Mouse (Mus musculus): ENCODE measurements at regions not wholly inside any gene's neighbourhood (a gene's known extent, or its start where the extent isn't known, plus 50 kb on each side); places are given as distances from the start of the nearest gene placed in this dataset.
"Not testable (repeated sequence)": the region's sequence is repeated elsewhere in the genome, so short reads cannot be mapped to it uniquely, and the experiment has no call there.

GRCm38 (mm10) chr5:13847571-13847970 lies 56.2 kb downstream of the Speer3 start:
- Histone ChIP-seq H3K4me3 (ENCODE audit: insufficient read depth in 1 of 2, low read depth in 1 of 2, low read length in 2 of 2, poor library complexity in 1 of 2, severe bottlenecking in 1 of 2) (no peak overlapping the region), H3K9ac (ENCODE audit: insufficient read depth, low read depth, low read length, poor library complexity, severe bottlenecking) (no peak overlapping the region), H3K9me3 (ENCODE audit: control insufficient read depth, insufficient read depth, low read depth, low read length) (no peaks in the 10 kb centered on the region), H3K4me1 (ENCODE audit: control insufficient read depth in 2 of 2, insufficient read depth in 2 of 2, low read length in 2 of 2, poor library complexity in 1 of 2) (no peaks in the 10 kb centered on the region), H3K27ac (ENCODE audit: insufficient read depth, low read depth, low read length, poor library complexity, severe bottlenecking) (no peak overlapping the region), H3K36me3 (ENCODE audit: control insufficient read depth, insufficient read depth, low read length, poor library complexity, severe bottlenecking) (no peaks in the 10 kb centered on the region)
- DNase-seq (ENCODE audit: low read depth, low spot score), result no peak
- in situ Hi-C loops (cut with MboI; ENCODE audit: low sequenced_read_pairs in 2 of 2, unreplicated experiment in 2 of 2), result no loop called here
- no peak for TF ChIP-seq ZC3H11A (IDR thresholded peaks at IDR 0.05; ENCODE audit: borderline replicate concordance, low read depth, low read length)
- TF ChIP-seq HCFC1 (IDR thresholded peaks at IDR 0.05; ENCODE audit: borderline replicate concordance, insufficient read depth, low read length), result no peak
- no peak for TF ChIP-seq ZNF384 (IDR thresholded peaks at IDR 0.05; ENCODE audit: low read depth, low read length)
- TF ChIP-seq CHD2 (IDR thresholded peaks at IDR 0.05; ENCODE audit: low read depth, low read length), result no peak
- no peak for TF ChIP-seq MAFK (IDR thresholded peaks at IDR 0.05; ENCODE audit: insufficient read depth, low read depth, low read length)

DNA sequence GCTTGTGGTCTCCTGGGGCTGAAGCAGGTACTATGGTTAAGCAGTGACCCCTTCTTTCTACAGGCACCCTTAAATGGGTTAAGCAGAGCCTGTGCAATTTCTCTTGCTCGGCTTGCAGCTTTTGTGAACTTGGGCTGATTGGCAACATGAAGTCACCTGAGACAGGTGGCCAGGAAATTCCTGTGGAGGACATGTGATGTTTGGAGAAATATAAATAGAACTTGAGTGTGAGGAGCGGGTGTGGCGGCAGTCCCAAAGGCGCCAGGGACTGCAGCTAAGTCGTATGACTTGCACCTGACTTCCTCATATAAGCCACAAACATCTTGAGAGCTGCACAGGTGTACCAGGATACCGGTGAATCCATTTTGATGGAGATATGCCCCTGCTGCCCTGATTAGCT lies 88.8 kb downstream of the Speer3 start:
- not testable (repeated sequence) for H3K9me3 ChIP-seq (ENCODE audit: control insufficient read depth, insufficient read depth, low read depth, low read length); H3K4me3 ChIP-seq (ENCODE audit: insufficient read depth in 1 of 2, low read depth in 1 of 2, low read length in 2 of 2, poor library complexity in 1 of 2, severe bottlenecking in 1 of 2); DNase-seq (ENCODE audit: low read depth, low spot score); H3K27ac ChIP-seq (ENCODE audit: insufficient read depth, low read depth, low read length, poor library complexity, severe bottlenecking); H3K4me1 ChIP-seq (ENCODE audit: control insufficient read depth in 2 of 2, insufficient read depth in 2 of 2, low read length in 2 of 2, poor library complexity in 1 of 2); H3K36me3 ChIP-seq (ENCODE audit: control insufficient read depth, insufficient read depth, low read length, poor library complexity, severe bottlenecking); H3K9ac ChIP-seq (ENCODE audit: insufficient read depth, low read depth, low read length, poor library complexity, severe bottlenecking)
- in situ Hi-C loops (cut with MboI; ENCODE audit: low sequenced_read_pairs in 2 of 2, unreplicated experiment in 2 of 2), result loop anchor here in 1 of 2 experiments (10.0 kb wide), 1 partner anchor 45 kb away; no protein-coding TSS in a partner anchor

- Histone ChIP-seq H3K27ac (ENCODE audit: insufficient read depth, low read depth, low read length, poor library complexity, severe bottlenecking) (no peak overlapping the region), H3K9ac (ENCODE audit: insufficient read depth, low read depth, low read length, poor library complexity, severe bottlenecking) (no peak overlapping the region), H3K9me3 (ENCODE audit: control insufficient read depth, insufficient read depth, low read depth, low read length) (no peaks in the 10 kb centered on the region), H3K4me3 (ENCODE audit: insufficient read depth in 1 of 2, low read depth in 1 of 2, low read length in 2 of 2, poor library complexity in 1 of 2, severe bottlenecking in 1 of 2) (no peak overlapping the region), H3K36me3 (ENCODE audit: control insufficient read depth, insufficient read depth, low read length, poor library complexity, severe bottlenecking) (no peaks in the 10 kb centered on the region), H3K4me1 (ENCODE audit: control insufficient read depth in 2 of 2, insufficient read depth in 2 of 2, low read length in 2 of 2, poor library complexity in 1 of 2) (no peaks in the 10 kb centered on the region)
- in situ Hi-C loops (cut with MboI; ENCODE audit: low sequenced_read_pairs in 2 of 2, unreplicated experiment in 2 of 2), result loop anchor here in 1 of 2 experiments (10.0 kb wide), 1 partner anchor 54 kb away; no protein-coding TSS in a partner anchor
- DNase-seq (ENCODE audit: low read depth, low spot score), result no peak
- TF ChIP-seq ZNF384 (IDR thresholded peaks at IDR 0.05; ENCODE audit: low read depth, low read length) (no peak), ZC3H11A (IDR thresholded peaks at IDR 0.05; ENCODE audit: borderline replicate concordance, low read depth, low read length) (no peak), CHD2 (IDR thresholded peaks at IDR 0.05; ENCODE audit: low read depth, low read length) (no peak)
These were observed 97.0 kb downstream of the Speer3 start for GRCm38 (mm10) chr5:13888415-13888814.

DNA sequence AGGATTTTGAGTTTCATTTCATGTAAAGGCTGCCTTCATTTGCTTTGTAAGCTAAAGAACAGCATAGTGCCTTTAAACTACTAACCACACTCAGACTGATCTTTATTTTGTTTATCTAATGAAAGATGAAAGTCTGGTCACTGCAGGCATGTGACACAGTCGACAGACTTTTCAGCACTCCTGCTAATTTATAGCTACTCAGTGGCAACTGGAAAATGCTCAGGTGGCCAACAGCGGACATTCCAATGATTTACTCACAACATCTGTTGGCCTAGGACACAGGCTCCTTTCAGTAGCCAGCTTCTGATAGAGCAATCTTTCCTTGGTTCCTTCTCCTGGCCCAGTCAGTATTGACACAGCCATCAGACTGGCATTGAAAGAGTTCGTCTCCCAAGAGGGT lies 116.8 kb upstream of the Sema3e start:
- H3K27ac ChIP-seq (ENCODE audit: insufficient read depth, low read depth, low read length, poor library complexity, severe bottlenecking), result no peak overlapping the region
- DNase-seq (ENCODE audit: low read depth, low spot score), result no peak
- H3K9ac ChIP-seq (ENCODE audit: insufficient read depth, low read depth, low read length, poor library complexity, severe bottlenecking), result no peak overlapping the region
- in situ Hi-C loops (cut with MboI; ENCODE audit: low sequenced_read_pairs in 2 of 2, unreplicated experiment in 2 of 2), result no loop called here
- no peaks in the 10 kb centered on the region for H3K36me3 ChIP-seq (ENCODE audit: control insufficient read depth, insufficient read depth, low read length, poor library complexity, severe bottlenecking)
- no peaks in the 10 kb centered on the region for H3K4me1 ChIP-seq (ENCODE audit: control insufficient read depth in 2 of 2, insufficient read depth in 2 of 2, low read length in 2 of 2, poor library complexity in 1 of 2)
- no peak overlapping the region for H3K4me3 ChIP-seq (ENCODE audit: insufficient read depth in 1 of 2, low read depth in 1 of 2, low read length in 2 of 2, poor library complexity in 1 of 2, severe bottlenecking in 1 of 2)
- H3K9me3 ChIP-seq (ENCODE audit: control insufficient read depth, insufficient read depth, low read depth, low read length), result no peaks in the 10 kb centered on the region
- TF ChIP-seq ZNF384 (IDR thresholded peaks at IDR 0.05; ENCODE audit: low read depth, low read length), result no peak
- no peak for TF ChIP-seq HCFC1 (IDR thresholded peaks at IDR 0.05; ENCODE audit: borderline replicate concordance, insufficient read depth, low read length)
- no peak for TF ChIP-seq ZC3H11A (IDR thresholded peaks at IDR 0.05; ENCODE audit: borderline replicate concordance, low read depth, low read length)
- TF ChIP-seq CHD2 (IDR thresholded peaks at IDR 0.05; ENCODE audit: low read depth, low read length), result no peak
- no peak for TF ChIP-seq MAFK (IDR thresholded peaks at IDR 0.05; ENCODE audit: insufficient read depth, low read depth, low read length)

DNA sequence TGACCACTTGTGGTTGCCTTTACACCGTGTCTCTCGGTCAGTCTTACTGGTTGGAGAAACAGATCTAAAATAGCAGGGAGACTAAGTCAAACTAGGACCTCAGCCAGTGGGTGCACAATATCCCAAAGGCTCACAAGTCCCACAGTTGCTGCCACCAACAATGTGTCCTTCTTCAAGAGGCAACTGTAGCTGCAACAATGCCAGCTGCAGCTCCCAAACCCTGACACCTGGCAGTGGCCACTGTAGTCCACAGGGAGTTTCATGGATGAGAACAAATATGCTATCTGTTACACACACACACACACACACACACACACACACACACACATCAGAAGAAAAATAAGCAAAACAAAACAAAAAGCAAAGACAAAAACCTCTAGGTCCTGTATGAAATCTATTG lies 107.7 kb upstream of the Sema3e start:
- Histone ChIP-seq H3K4me3 (ENCODE audit: insufficient read depth in 1 of 2, low read depth in 1 of 2, low read length in 2 of 2, poor library complexity in 1 of 2, severe bottlenecking in 1 of 2) (no peak overlapping the region), H3K9ac (ENCODE audit: insufficient read depth, low read depth, low read length, poor library complexity, severe bottlenecking) (no peak overlapping the region), H3K4me1 (ENCODE audit: control insufficient read depth in 2 of 2, insufficient read depth in 2 of 2, low read length in 2 of 2, poor library complexity in 1 of 2) (no peaks in the 10 kb centered on the region), H3K27ac (ENCODE audit: insufficient read depth, low read depth, low read length, poor library complexity, severe bottlenecking) (no peak overlapping the region), H3K9me3 (ENCODE audit: control insufficient read depth, insufficient read depth, low read depth, low read length) (no peaks in the 10 kb centered on the region), H3K36me3 (ENCODE audit: control insufficient read depth, insufficient read depth, low read length, poor library complexity, severe bottlenecking) (no peaks in the 10 kb centered on the region)
- TF ChIP-seq HCFC1 (IDR thresholded peaks at IDR 0.05; ENCODE audit: borderline replicate concordance, insufficient read depth, low read length) (no peak), ZNF384 (IDR thresholded peaks at IDR 0.05; ENCODE audit: low read depth, low read length) (no peak), CHD2 (IDR thresholded peaks at IDR 0.05; ENCODE audit: low read depth, low read length) (no peak), MAFK (IDR thresholded peaks at IDR 0.05; ENCODE audit: insufficient read depth, low read depth, low read length) (no peak), ZC3H11A (IDR thresholded peaks at IDR 0.05; ENCODE audit: borderline replicate concordance, low read depth, low read length) (no peak)
- in situ Hi-C loops (cut with MboI; ENCODE audit: low sequenced_read_pairs in 2 of 2, unreplicated experiment in 2 of 2), result no loop called here
- DNase-seq (ENCODE audit: low read depth, low spot score), result no peak

Data from ES-E14 (cell line).